Mouse (Mus musculus) heart, adult 2 months (tissue): Measurements from ENCODE around the gene Gadd45gip1. TPM values are rescaled to one million over a fixed set of nuclear protein-coding genes. Genes with fewer than 3 reads are reported as not detected.
"Not testable (repeated sequence)": the region's sequence is repeated elsewhere in the genome, so short reads cannot be mapped to it uniquely, and the experiment has no call there.

Source experiments
- DNase-seq, 2 experiments: peaks; one replicate each; pipeline ENCODE4 v3.0.0; 2021
- H3K27ac ChIP-seq: fragments of 200-600 bp; 2 replicates; pipeline ENCODE4 v1.8.1; 2022
- H3K27me3 ChIP-seq: fragments of 200-500 bp; 2 replicates; pipeline ENCODE4 v1.6.1; 2012; ENCODE audit warnings: mild to moderate bottlenecking, low read length, inconsistent platforms, mixed read lengths; ENCODE audit not compliant: control insufficient read depth, insufficient read depth
- H3K36me3 ChIP-seq: fragments of 200-500 bp; 2 replicates; pipeline ENCODE4 v1.6.1; 2012; ENCODE audit warnings: low read length, inconsistent platforms; ENCODE audit not compliant: control insufficient read depth, insufficient read depth
- H3K4me1 ChIP-seq: fragments of 200-500 bp; 2 replicates; pipeline ENCODE4 v1.6.1; 2011; ENCODE audit warnings: low read length; ENCODE audit not compliant: control insufficient read depth, insufficient read depth
- H3K4me3 ChIP-seq: fragments of 200-600 bp; 2 replicates; pipeline ENCODE4 v1.8.1; 2022
- H3K79me2 ChIP-seq: fragments of 200-500 bp; replicated peaks from 2 replicates; pipeline ENCODE4 v1.6.1; 2012; ENCODE audit warnings: mild to moderate bottlenecking, inconsistent platforms, low read length, moderate library complexity, mixed read lengths; ENCODE audit not compliant: control insufficient read depth, insufficient read depth
- H3K9ac ChIP-seq: fragments of 200-500 bp; 2 replicates; pipeline ENCODE4 v1.6.1; 2012; ENCODE audit warnings: low read depth, mild to moderate bottlenecking, control low read depth, inconsistent platforms, low read length, mixed read lengths
- CTCF ChIP-seq: fragments of 200-600 bp; IDR thresholded peaks from 2 replicates; pipeline ENCODE4 v1.8.1; 2022; ENCODE audit warnings: antibody characterized with exemption, mild to moderate bottlenecking, moderate library complexity
- EP300 ChIP-seq: fragments of 200-500 bp; IDR thresholded peaks from 2 replicates; pipeline ENCODE4 v1.6.1; 2011; ENCODE audit warnings: low read depth, low read length, control low read depth; ENCODE audit not compliant: insufficient read depth
- POLR2A ChIP-seq: fragments of 200-500 bp; IDR thresholded peaks from 2 replicates; pipeline ENCODE4 v1.6.1; 2011; ENCODE audit warnings: mild to moderate bottlenecking, low read depth, low read length, control low read depth; ENCODE audit not compliant: insufficient read depth
- WGBS: fragments of 180-500 bp; shearing (Covaris S2); methylation state at CpG from one replicate; pipeline ENCODE4 v1.1.7; 2018; 5-methylcytosine and 5-hydroxymethylcytosine counted together
- intact Hi-C: fragments of 180-260 bp; cut with DNase I; formaldehyde crosslinking; loops from one replicate; pipeline ENCODE4 v1.15.1; 2025
- polyA plus RNA-seq: library from polyadenylated mRNA; depleted of rRNA; stranded (reverse); fragments of >200 nt; gene quantifications from 2 replicates; pipeline ENCODE4 v1.2.3, GENCODE M21; 2012
- total RNA-seq, 2 experiments: library from RNA; stranded (reverse); gene quantifications; 2 replicates each; pipeline ENCODE4 v1.2.3; 2021

Gene Gadd45gip1
- total and polyA plus RNA-seq, 3 experiments, result 21.2 to 29.7 (median 27.4) TPM

GRCm38 (mm10) chr8:84815547-84815946 lies 15.8 kb upstream of the Gadd45gip1 start:
- peak overlapping the region; percentile 57 for H3K27ac ChIP-seq
- no peak for TF ChIP-seq POLR2A
- TF ChIP-seq EP300, result peak; percentile 88
- no peak; the same call in 1 of the 2 replicates for TF ChIP-seq CTCF
- 0 out of 2 replicates have a peak overlapping the region, but pooled peaks have one; percentile 11 for H3K9ac ChIP-seq
- no peaks in the 10 kb centered on the region for H3K79me2 ChIP-seq
- no peaks in the 10 kb centered on the region for H3K36me3 ChIP-seq
- peaks cover 3% of the 10 kb centered on the region for H3K4me1 ChIP-seq
- DNase-seq, result peak; percentile 92 to 99
- WGBS, result 15% methylated on average over 9 of the region's 9 CpGs
- H3K27me3 ChIP-seq, result no peaks in the 10 kb centered on the region
- intact Hi-C loops, result loop anchor here (1.0 kb wide), 1 partner anchor 223 kb away; no protein-coding TSS in a partner anchor
- H3K4me3 ChIP-seq, result no peak overlapping the region

- no peak for TF ChIP-seq POLR2A
- TF ChIP-seq EP300, result no peak
- TF ChIP-seq CTCF, result no peak
- Histone ChIP-seq H3K79me2 (no peaks in the 10 kb centered on the region), H3K9ac (no peak overlapping the region), H3K27me3 (no peaks in the 10 kb centered on the region), H3K27ac (no peak overlapping the region), H3K4me3 (no peak overlapping the region), H3K36me3 (no peaks in the 10 kb centered on the region), H3K4me1 (peaks cover 3% of the 10 kb centered on the region)
- 81% methylated on average over 17 of the region's 17 CpGs for WGBS
- DNase-seq, result no peak
- intact Hi-C loops, result no loop called here
Measured at GRCm38 (mm10) chr8:84816117-84816516, 15.2 kb upstream of the Gadd45gip1 start.

GRCm38 (mm10) chr8:84822723-84823122 lies 8.6 kb upstream of the Gadd45gip1 start, which contains the start of gene Dand5:
Dand5 (minus strand) TSS chr8:84822823.
- no peaks in the 10 kb centered on the region for H3K27me3 ChIP-seq
- DNase-seq, result no peak
- no peak within 1 kb of the TSS for H3K9ac ChIP-seq
- TF ChIP-seq POLR2A, result no peak
- no peaks in the 10 kb centered on the region for H3K79me2 ChIP-seq
- H3K4me1 ChIP-seq, result no peaks in the 10 kb centered on the region
- no peak within 1 kb of the TSS for H3K27ac ChIP-seq
- H3K36me3 ChIP-seq, result no peaks in the 10 kb centered on the region
- H3K4me3 ChIP-seq, result no peak within 1 kb of the TSS
- WGBS, result 59% methylated on average over 3 of the region's 3 CpGs
- intact Hi-C loops, result loop anchor here (5.0 kb wide), 1 partner anchor 460 kb away; no protein-coding TSS in a partner anchor

- H3K9ac ChIP-seq, result no peak overlapping the region
- no peaks in the 10 kb centered on the region for H3K27me3 ChIP-seq
- H3K27ac ChIP-seq, result no peak overlapping the region
- no peaks in the 10 kb centered on the region for H3K79me2 ChIP-seq
- no peaks in the 10 kb centered on the region for H3K36me3 ChIP-seq
- H3K4me3 ChIP-seq, result no peak overlapping the region
- WGBS, result 2% methylated on average over 18 of the region's 18 CpGs
- no peaks in the 10 kb centered on the region for H3K4me1 ChIP-seq
- DNase-seq, result peak; percentile 60 to 71
- intact Hi-C loops, result loop anchor here (5.0 kb wide), 1 partner anchor 461 kb away; no protein-coding TSS in a partner anchor
- no peak for TF ChIP-seq EP300
- TF ChIP-seq CTCF, result peak; percentile 84
Measured at GRCm38 (mm10) chr8:84823653-84824052, 7.7 kb upstream of the Gadd45gip1 start.

- WGBS, result 63% methylated on average over 4 of the region's 4 CpGs
- no peak for DNase-seq
- H3K4me1 ChIP-seq, result no peaks in the 10 kb centered on the region
- H3K4me3 ChIP-seq, result no peak overlapping the region
- intact Hi-C loops, result no loop called here
- no peak for TF ChIP-seq POLR2A
- TF ChIP-seq EP300, result no peak
- TF ChIP-seq CTCF, result no peak
- no peak overlapping the region for H3K9ac ChIP-seq
- H3K27ac ChIP-seq, result no peak overlapping the region
- H3K79me2 ChIP-seq, result no peaks in the 10 kb centered on the region
- H3K27me3 ChIP-seq, result no peaks in the 10 kb centered on the region
- H3K36me3 ChIP-seq, result no peaks in the 10 kb centered on the region
Measured at GRCm38 (mm10) chr8:84825636-84826035, 5.7 kb upstream of the Gadd45gip1 start.

- H3K79me2 ChIP-seq, H3K4me1 ChIP-seq, H3K27me3 ChIP-seq, H3K36me3 ChIP-seq, H3K4me3 ChIP-seq, intact Hi-C loops, H3K9ac ChIP-seq, DNase-seq, H3K27ac ChIP-seq: not testable (repeated sequence)
- 89% methylated on average over 2 of the region's 2 CpGs for WGBS
Measured at GRCm38 (mm10) chr8:84826518-84826917, 4.8 kb upstream of the Gadd45gip1 start.
